Mouse (Mus musculus) macrophage (primary cell): ENCODE data around the gene Syn3. TPM values are rescaled to one million over a fixed set of nuclear protein-coding genes. Genes with fewer than 3 reads are reported as not detected.

Source experiments
- H3K27ac ChIP-seq: fragments of 350-480 bp; formaldehyde crosslinking; 2 replicates; pipeline ENCODE4 v1.9.0; 2021
- H3K36me3 ChIP-seq: fragments of 350-480 bp; formaldehyde crosslinking; 2 replicates; pipeline ENCODE4 v1.9.0; 2021; ENCODE audit errors: inconsistent target
- H3K4me3 ChIP-seq: fragments of 350-480 bp; formaldehyde crosslinking; 2 replicates; pipeline ENCODE4 v1.9.0; 2021; ENCODE audit errors: inconsistent target
- H3K79me2 ChIP-seq: fragments of 350-480 bp; formaldehyde crosslinking; 2 replicates; pipeline ENCODE4 v1.9.0; 2021; ENCODE audit errors: inconsistent target
- WGBS: methylation state at CpG from one replicate; pipeline ENCODE4 v1.1.7; 2026; ENCODE audit warnings: inconsistent platforms; ENCODE audit not compliant: missing documents; 5-methylcytosine and 5-hydroxymethylcytosine counted together
- polyA plus RNA-seq: library from polyadenylated mRNA; stranded (reverse); fragments of 250-400 nt; gene quantifications from 3 replicates; pipeline ENCODE4 v1.2.4, GENCODE M21; 2018; ENCODE audit warnings: inconsistent platforms

Syn3 gene
- polyA plus RNA-seq, 1 experiment from 2014 or later = 0.07 TPM

DNA sequence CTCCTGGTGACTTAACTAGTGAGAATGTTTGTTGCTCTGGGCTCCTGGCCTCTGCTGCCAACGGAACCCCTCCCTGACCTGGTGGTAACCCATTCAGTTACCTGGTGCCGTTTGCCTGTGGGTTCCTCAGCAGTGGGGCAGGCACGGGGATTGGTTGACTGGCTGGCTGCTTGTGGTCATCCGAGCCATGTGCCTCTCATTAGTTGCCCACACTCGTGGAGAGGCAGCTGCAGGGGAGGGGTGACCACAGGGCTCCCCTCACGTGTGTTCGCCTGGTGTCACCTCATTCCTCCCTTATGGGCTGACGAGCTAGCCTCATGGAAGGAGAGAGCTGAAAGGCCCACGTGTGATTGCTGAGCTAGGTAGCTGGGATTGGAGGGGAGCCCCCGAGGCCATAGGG lies 430.8 kb downstream of the Syn3 start:
- H3K4me3 ChIP-seq = no peak overlapping the region
- H3K79me2 ChIP-seq = no peaks in the 10 kb centered on the region
- H3K36me3 ChIP-seq = no peaks in the 10 kb centered on the region
- H3K27ac ChIP-seq = no peak overlapping the region
- 53% methylated on average over 10 of the region's 10 CpGs for WGBS

DNA sequence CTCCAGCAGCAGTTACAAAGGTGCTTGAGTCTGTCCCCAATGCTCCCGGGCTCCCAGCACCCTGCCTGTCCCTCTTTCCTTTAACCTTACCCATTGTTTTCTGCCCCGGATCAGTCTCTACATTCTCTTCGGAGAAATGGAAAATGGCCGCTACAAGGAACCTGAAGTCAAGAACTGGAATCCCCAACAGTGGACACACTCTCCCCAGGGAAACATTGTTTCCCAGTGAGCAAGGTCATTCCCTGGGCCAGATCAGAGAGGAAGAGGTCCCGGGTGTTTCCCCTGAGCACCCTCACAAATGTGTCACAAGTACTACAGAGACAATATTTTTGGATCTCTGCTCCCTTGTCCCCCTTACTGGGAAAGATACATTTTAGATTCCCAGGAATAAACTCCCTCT lies 432.0 kb downstream of the Syn3 start:
- WGBS = 100% methylated on average over 5 of the region's 5 CpGs
- H3K4me3 ChIP-seq = no peak overlapping the region

GRCm38 (mm10) chr10:86065661-86066060 lies 433.0 kb downstream of the Syn3 start:
- Histone ChIP-seq H3K79me2 (no peaks in the 10 kb centered on the region), H3K4me3 (no peak overlapping the region), H3K27ac (no peak overlapping the region), H3K36me3 (no peaks in the 10 kb centered on the region)
- WGBS = 73% methylated on average over 1 of the region's 1 CpGs

More for the DNA sequence above, 432.0 kb downstream of the Syn3 start:
- Histone ChIP-seq H3K36me3 (no peaks in the 10 kb centered on the region), H3K27ac (no peak overlapping the region), H3K79me2 (no peaks in the 10 kb centered on the region)

DNA sequence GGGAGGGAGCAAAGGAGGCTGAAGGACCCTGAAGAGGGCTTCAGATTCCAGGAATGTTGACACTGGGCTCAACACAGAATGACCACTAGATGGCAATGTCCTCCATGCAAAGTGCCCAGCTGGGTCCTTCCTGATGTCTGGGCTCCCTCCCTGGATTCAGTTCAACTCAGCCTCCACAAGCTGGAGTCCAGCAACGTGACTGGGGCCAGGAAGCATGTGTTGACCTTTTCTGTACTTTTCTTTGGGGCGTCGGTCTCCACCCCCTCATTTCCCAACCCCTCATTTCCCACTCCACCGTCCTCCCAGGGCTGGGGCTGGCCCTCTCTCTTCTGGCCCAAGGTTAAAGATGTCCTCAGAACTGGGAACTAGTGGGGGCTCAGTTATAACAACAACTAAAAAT lies 433.8 kb downstream of the Syn3 start:
- Histone ChIP-seq H3K4me3 (no peak overlapping the region), H3K79me2 (no peaks in the 10 kb centered on the region), H3K36me3 (no peaks in the 10 kb centered on the region), H3K27ac (no peak overlapping the region)
- 15% methylated on average over 4 of the region's 4 CpGs for WGBS

DNA sequence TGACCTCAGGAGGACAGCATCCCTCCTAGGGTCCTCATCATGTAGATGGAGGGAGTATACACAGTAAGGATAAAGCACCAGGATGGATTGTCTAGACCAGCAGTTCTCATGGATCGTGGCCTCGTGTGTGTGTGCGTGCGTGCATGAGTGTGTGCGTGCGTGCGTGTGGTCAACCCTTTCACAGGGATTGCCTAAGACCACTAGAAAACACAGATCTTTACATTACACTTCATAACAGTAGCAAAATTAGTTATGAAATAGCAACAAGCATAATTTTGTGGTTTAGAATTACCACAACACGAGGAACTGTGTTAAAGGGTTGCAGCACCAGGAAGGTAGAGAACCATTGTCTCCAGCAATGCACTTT lies 435.7 kb downstream of the Syn3 start:
- Histone ChIP-seq H3K36me3 (no peaks in the 10 kb centered on the region), H3K79me2 (no peaks in the 10 kb centered on the region), H3K4me3 (no peak overlapping the region), H3K27ac (no peak overlapping the region)
- WGBS = 20% methylated on average over 8 of the region's 8 CpGs

DNA sequence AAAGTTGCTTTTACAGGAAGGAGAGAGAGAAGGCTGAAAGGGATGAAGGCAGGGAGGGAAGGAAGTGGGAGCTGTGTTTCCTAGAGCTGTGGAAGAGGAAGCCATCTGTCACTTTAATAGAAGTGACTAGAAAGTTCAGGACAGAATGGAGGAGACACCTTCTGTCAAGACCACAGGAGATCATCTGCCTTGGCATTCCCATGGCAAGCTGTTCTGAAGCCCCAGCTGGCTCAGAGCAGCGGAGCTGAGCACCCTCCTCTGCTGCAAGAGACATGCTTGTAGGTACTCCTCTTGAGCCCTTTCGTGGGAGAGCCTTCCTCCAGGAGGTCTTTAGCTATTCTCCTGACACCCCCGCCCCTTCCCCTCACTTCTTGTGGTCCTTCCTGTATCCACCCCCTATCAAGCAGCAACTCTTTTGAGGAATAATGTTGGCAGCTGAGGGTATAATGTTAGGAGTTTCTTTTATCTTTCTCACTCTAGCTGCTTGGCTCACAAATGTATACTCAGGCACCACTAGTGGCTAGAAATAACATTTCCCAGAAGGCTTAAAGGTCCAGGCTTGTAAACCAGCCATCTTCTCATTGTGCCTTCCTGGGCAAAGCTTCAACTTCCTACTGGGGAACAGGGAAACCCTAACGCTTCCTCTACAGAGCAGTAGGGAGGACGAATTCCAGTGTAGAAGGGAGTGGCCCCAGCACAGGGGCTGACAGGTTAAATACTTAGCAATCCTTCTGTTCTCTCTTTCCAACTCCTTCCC lies 436.3 kb downstream of the Syn3 start:
- no peak overlapping the region for H3K27ac ChIP-seq
- no peak overlapping the region for H3K4me3 ChIP-seq
- H3K79me2 ChIP-seq = no peaks in the 10 kb centered on the region
- 70% methylated on average over 5 of the region's 5 CpGs for WGBS
- no peaks in the 10 kb centered on the region for H3K36me3 ChIP-seq

DNA sequence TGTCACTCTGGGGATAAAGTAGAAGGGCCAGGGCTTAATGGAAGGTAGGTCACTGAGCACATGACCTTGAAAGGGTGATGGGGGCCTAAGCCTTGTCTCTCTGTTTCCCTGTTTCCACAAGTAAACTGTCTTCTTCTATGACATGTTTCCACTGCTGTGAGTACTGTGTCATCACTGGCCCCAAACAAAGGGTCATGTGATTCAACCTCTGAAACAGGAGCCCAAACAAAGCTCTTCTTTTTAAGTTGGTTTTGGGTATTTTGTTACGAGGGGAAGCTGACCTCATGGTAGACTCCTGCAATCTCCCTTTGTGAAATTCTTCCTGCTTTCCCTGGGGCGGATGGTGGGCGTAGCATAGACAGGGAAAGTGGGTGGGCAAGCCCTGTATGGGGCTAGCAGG lies 438.4 kb downstream of the Syn3 start:
- Histone ChIP-seq H3K27ac (no peak overlapping the region), H3K36me3 (no peaks in the 10 kb centered on the region), H3K4me3 (no peak overlapping the region), H3K79me2 (no peaks in the 10 kb centered on the region)
- WGBS = 48% methylated on average over 3 of the region's 3 CpGs

DNA sequence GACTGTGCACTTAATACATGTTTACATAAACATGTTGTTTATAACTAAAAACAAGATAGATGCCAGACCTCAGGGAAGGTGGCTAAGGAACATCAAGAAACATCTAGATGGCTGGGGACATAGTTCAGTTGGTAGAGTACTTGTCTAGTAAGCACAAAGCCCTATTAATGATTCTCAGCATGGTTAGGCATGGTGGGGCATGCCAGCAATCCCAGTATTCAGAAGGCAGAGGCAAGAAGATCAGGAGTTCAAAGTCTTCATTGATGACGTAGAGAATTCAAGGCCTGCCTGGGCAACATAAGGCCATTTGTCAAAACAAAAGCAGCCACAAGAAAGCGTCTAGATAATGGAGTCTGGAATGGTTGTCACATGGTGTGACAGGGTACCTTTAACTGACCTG lies 441.0 kb downstream of the Syn3 start:
- Histone ChIP-seq H3K79me2 (no peaks in the 10 kb centered on the region), H3K4me3 (no peak overlapping the region), H3K36me3 (no peaks in the 10 kb centered on the region), H3K27ac (no peak overlapping the region)
- 100% methylated on average over 2 of the region's 2 CpGs for WGBS

- no peak overlapping the region for H3K27ac ChIP-seq
- no peaks in the 10 kb centered on the region for H3K79me2 ChIP-seq
- WGBS = 92% methylated on average over 11 of the region's 11 CpGs
- no peak overlapping the region for H3K4me3 ChIP-seq
- H3K36me3 ChIP-seq = no peaks in the 10 kb centered on the region
Measured at GRCm38 (mm10) chr10:86057286-86057685, 441.4 kb downstream of the Syn3 start.

DNA sequence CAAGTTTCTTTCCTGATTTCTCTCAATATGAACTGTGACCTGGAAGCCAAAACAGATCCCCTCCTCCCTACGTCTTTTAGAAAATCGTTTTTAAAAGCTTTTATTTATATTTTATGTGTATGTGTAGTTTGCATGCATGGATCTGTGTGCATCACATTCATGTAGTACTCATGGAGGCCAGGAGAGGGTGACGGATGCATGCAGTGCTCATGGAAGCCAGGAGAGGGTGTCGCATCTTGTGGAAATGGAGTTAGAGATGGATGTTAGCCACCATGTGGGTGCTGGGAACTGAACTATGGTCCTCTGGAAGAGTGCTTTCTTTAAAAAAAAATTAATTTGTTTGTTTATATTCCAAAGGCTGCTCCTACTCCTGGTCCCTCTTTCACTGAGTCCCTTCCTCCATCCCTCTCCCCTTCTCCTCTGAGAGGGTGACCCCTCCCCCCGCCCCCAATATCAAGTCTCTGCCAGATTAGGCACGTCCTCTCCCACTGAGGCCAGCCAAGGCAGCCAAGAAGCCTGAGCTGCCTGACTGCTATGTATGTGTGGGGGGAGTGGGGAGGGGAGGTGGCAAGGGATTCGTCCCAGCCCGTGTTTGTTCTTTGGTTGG lies 442.3 kb downstream of the Syn3 start:
- no peaks in the 10 kb centered on the region for H3K79me2 ChIP-seq
- no peak overlapping the region for H3K4me3 ChIP-seq
- WGBS = 96% methylated on average over 7 of the region's 8 CpGs
- H3K36me3 ChIP-seq = no peaks in the 10 kb centered on the region
- no peak overlapping the region for H3K27ac ChIP-seq

GRCm38 (mm10) chr10:86052818-86053522 lies 445.7 kb downstream of the Syn3 start:
- no peak overlapping the region for H3K27ac ChIP-seq
- H3K79me2 ChIP-seq = no peaks in the 10 kb centered on the region
- peaks cover 15% of the 10 kb centered on the region for H3K36me3 ChIP-seq
- H3K4me3 ChIP-seq = no peak overlapping the region
- WGBS = 35% methylated on average over 8 of the region's 10 CpGs

DNA sequence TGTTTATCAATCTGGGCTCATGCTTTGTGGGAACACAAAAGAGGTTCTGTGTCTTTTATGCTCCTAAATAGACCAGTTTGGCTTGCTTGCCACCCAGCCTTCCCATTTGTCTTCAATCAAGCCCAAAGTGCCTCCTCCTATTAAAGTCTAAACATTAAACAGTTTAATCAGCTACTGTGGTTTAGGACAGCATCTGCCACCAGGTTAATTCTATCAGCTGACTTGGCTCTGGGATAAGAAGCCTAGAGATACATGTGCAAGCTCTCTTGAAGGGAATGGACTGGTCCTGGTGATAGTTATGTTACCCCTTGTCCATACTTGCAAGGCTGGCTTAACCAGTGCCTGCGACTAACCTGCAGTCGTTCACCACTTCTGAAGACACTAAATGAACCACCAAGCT lies 448.2 kb downstream of the Syn3 start:
- no peak overlapping the region for H3K27ac ChIP-seq
- no peaks in the 10 kb centered on the region for H3K79me2 ChIP-seq
- H3K4me3 ChIP-seq = no peak overlapping the region
- 95% methylated on average over 2 of the region's 2 CpGs for WGBS
- H3K36me3 ChIP-seq = peaks cover 30% of the 10 kb centered on the region

- Histone ChIP-seq H3K27ac (no peak overlapping the region), H3K36me3 (peaks cover 56% of the 10 kb centered on the region), H3K79me2 (no peaks in the 10 kb centered on the region), H3K4me3 (no peak overlapping the region)
- WGBS = 95% methylated on average over 9 of the region's 9 CpGs
Measured at GRCm38 (mm10) chr10:86047786-86048185, 450.9 kb downstream of the Syn3 start.

GRCm38 (mm10) chr10:86046371-86046770 lies 452.3 kb downstream of the Syn3 start:
- Histone ChIP-seq H3K27ac (no peak overlapping the region), H3K4me3 (no peak overlapping the region), H3K36me3 (peaks cover 70% of the 10 kb centered on the region), H3K79me2 (no peaks in the 10 kb centered on the region)
- 100% methylated on average over 1 of the region's 1 CpGs for WGBS

DNA sequence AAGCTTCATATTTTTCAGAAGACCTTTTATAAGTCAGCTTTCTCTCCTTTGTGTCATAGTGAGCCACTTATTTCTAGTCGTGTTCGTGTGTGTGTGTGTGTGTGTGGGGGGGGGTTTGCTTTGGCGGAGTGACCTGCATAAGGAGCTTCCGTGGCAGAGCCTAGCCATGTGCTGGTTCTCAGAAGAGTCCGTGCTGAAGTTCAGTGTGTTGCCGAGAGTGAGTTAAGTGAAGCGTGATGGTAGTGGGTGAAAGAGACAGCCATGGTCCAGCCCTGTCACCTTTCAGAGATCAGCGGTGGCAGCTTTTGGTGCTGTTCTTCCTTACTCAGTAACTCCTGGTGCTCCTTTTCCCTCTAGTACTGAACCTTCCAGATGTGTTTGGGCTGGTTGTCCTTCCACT lies 454.6 kb downstream of the Syn3 start:
- H3K36me3 ChIP-seq = peaks cover 66% of the 10 kb centered on the region
- H3K4me3 ChIP-seq = no peak overlapping the region
- H3K79me2 ChIP-seq = no peaks in the 10 kb centered on the region
- H3K27ac ChIP-seq = no peak overlapping the region
- WGBS = 92% methylated on average over 8 of the region's 8 CpGs
